ENCODE assay signal across 52 mouse cellular contexts in the genomic region with DNA sequence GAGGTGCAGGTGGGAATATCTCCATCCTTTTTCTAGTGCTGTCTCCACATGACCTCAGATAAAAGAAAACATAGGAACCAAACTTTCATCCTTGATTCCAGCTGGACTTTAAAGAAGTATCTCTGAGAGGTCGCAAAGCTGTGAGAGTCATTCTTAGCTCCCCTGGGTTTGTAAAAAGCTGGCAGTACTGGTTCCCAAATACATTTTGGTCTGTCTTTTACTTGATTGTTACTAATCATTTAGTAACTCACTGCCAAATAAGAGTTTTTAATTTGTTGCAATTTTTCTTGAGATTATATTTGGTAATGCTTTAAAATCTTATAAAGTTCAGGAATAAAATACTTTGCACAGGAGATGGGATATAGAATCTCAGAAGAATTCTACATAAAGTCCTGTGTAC. TPM values are rescaled to one million over a fixed set of nuclear protein-coding genes. Genes with fewer than 3 reads are reported as not detected.
"Had no signal": no experiment of that assay in that cellular context is flagged by ENCODE, and none has a peak within 500 bp of the region (broad histone marks: within the 10 kb centered on the region; RNA-seq: fewer than 3 reads in every experiment).

A gene (minus strand): TSS at position 101 of the 400 bp plus-strand sequence.

- DNase-seq: heart, postnatal 10 days; heart, postnatal 14 days; heart, postnatal 36 days; heart, postnatal 4 days; kidney, adult 11 months; kidney, adult 18-20 months; kidney, adult 2 months; kidney, adult 8-10 months; kidney, adult 9 months; kidney, postnatal 10 days; kidney, postnatal 14 days; kidney, postnatal 25 days; kidney, postnatal 36 days; kidney, postnatal 4 days; layer of hippocampus, adult 9-11 months; layer of hippocampus, postnatal 36 days had no signal

- H3K9ac ChIP-seq: heart, embryonic 12.5 days; heart, embryonic 13.5 days; heart, embryonic 15.5 days; hindbrain, embryonic 12.5 days; hindbrain, embryonic 13.5 days; hindbrain, embryonic 14.5 days; hindbrain, embryonic 15.5 days; intestine, embryonic 15.5 days; kidney, embryonic 15.5 days had no signal

- H3K4me1 ChIP-seq: heart, embryonic 12.5 days; heart, embryonic 13.5 days; heart, embryonic 15.5 days; hindbrain, embryonic 10.5 days; hindbrain, embryonic 12.5 days; hindbrain, embryonic 13.5 days; hindbrain, embryonic 15.5 days; intestine, embryonic 15.5 days; kidney, embryonic 15.5 days had no signal

- H3K4me3 ChIP-seq: heart, embryonic 12.5 days; heart, embryonic 13.5 days; heart, embryonic 15.5 days; hindbrain, embryonic 10.5 days; hindbrain, embryonic 12.5 days; hindbrain, embryonic 13.5 days; hindbrain, embryonic 15.5 days; intestine, embryonic 15.5 days; kidney, embryonic 15.5 days; layer of hippocampus, adult 2 months; left cerebral cortex, adult 2 months had no signal

- H3K27me3 ChIP-seq: heart, embryonic 12.5 days; heart, embryonic 13.5 days; heart, embryonic 15.5 days; hindbrain, embryonic 12.5 days; hindbrain, embryonic 13.5 days; hindbrain, embryonic 15.5 days; intestine, embryonic 15.5 days; kidney, embryonic 15.5 days had no signal

- H3K36me3 ChIP-seq: heart, embryonic 12.5 days; heart, embryonic 13.5 days; heart, embryonic 15.5 days; hindbrain, embryonic 10.5 days; hindbrain, embryonic 12.5 days; hindbrain, embryonic 13.5 days; hindbrain, embryonic 15.5 days; intestine, embryonic 15.5 days; kidney, embryonic 15.5 days had no signal

- H3K27ac ChIP-seq: heart, embryonic 13.5 days; heart, embryonic 15.5 days; hindbrain, embryonic 10.5 days; hindbrain, embryonic 12.5 days; hindbrain, embryonic 13.5 days; hindbrain, embryonic 14.5 days; hindbrain, embryonic 15.5 days; hindbrain, postnatal 0 days; intestine, embryonic 15.5 days; kidney, embryonic 15.5 days; kidney, postnatal 0 days; layer of hippocampus, adult 2 months; left cerebral cortex, adult 2 months had no signal

RNA-seq across cellular contexts. Expression of the gene that starts here (rescaled TPM):
- total RNA-seq: heart, postnatal 10 days; heart, postnatal 14 days; heart, postnatal 25 days; heart, postnatal 36 days; heart, postnatal 4 days; hematopoietic stem cell, adult 5-6 weeks; hindbrain, postnatal 0 days; layer of hippocampus, adult 18-20 months; layer of hippocampus, adult 2 months; layer of hippocampus, adult 8-10 months; layer of hippocampus, postnatal 10 days; layer of hippocampus, postnatal 14 days; layer of hippocampus, postnatal 25 days; layer of hippocampus, postnatal 36 days; left cerebral cortex, adult 18-20 months; left cerebral cortex, adult 2 months; left cerebral cortex, adult 8-10 months had no signal
- polyA plus RNA-seq: heart, embryonic 11.5 days; heart, embryonic 12.5 days; heart, embryonic 13.5 days; heart, embryonic 14.5 days; heart, embryonic 15.5 days; heart, embryonic 16.5 days; heart, postnatal 0 days; hindbrain, embryonic 10.5 days; hindbrain, embryonic 11.5 days; hindbrain, embryonic 12.5 days; hindbrain, embryonic 13.5 days; hindbrain, embryonic 14.5 days; hindbrain, embryonic 15.5 days; hindbrain, embryonic 16.5 days; hindbrain, postnatal 0 days; inflammation-experienced regulatory T-cells, adult 6 months; intestine, embryonic 14.5 days; intestine, embryonic 15.5 days; intestine, embryonic 16.5 days; intestine, postnatal 0 days; kidney, adult 2 months; kidney, embryonic 14.5 days; kidney, embryonic 15.5 days; kidney, embryonic 16.5 days; kidney, postnatal 0 days; large intestine, adult 2 months had no signal
